22 mouse cellular contexts compared by ENCODE assay signal in the genomic region with DNA sequence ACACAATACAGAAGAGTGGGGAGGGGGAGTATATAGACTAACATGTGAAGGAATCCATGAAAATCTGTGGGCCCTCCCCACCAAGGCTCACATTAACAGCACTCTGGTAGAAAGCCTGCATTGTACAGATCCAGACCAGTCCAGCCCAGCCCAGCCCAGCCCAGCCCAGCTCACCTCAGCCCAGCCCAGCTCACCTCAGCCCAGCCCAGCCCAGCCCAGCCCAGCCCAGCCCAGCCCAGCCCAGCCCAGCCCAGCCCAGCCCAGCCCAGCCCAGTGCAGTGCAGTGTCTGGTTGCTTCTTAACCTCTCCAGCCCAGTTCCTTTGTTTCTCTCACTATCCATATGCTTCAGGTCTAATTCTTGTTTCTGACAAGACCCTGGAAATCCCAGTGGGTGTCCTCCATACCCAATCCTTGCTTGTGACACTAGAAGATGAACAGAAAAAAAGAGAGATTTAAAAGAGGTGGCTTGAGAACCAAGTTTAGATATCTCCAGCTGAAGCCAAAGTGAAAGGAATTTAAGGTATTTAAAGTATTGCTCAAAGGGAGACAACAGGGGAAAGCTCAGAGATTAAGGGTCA.
DNase-seq lines count a peak whose midpoint lies in the region; ATAC-seq and TF ChIP-seq lines count a peak whose summit lies in the region.
"Had no signal": no experiment of that assay in that cellular context is flagged by ENCODE, and none has a peak within 500 bp of the region (broad histone marks: within the 10 kb centered on the region; RNA-seq: fewer than 3 reads in every experiment).

No protein-coding gene starts in this region.

- 0 out of 2 replicates have a peak overlapping the region, but pooled peaks have one; percentile 36 for H3K27ac ChIP-seq in kidney, postnatal 0 days
- no peak overlapping the region; the same call in 1 of the 2 replicates for H3K27ac ChIP-seq in ES-E14 (ENCODE audit: insufficient read depth, low read depth, low read length, poor library complexity, severe bottlenecking)
- no peak overlapping the region for H3K27ac ChIP-seq in embryonic facial prominence, embryonic 12.5 days
- no peak overlapping the region for H3K27ac ChIP-seq in stomach, embryonic 16.5 days (ENCODE audit: low read length)
- H3K27ac ChIP-seq in forebrain, postnatal 0 days (ENCODE audit: low read depth, low read length): no peak overlapping the region
- no peak overlapping the region for H3K27ac ChIP-seq in midbrain, embryonic 13.5 days
- H3K27ac ChIP-seq: forebrain, embryonic 12.5 days; heart, embryonic 13.5 days; hindbrain, embryonic 13.5 days; limb, embryonic 13.5 days; liver, embryonic 13.5 days; neural tube, embryonic 15.5 days had no signal

- no peak overlapping the region for H3K4me2 ChIP-seq in kidney, postnatal 0 days (ENCODE audit: low read length)
- H3K4me2 ChIP-seq in embryonic facial prominence, embryonic 12.5 days (replicated peaks): no peak overlapping the region
- no peak overlapping the region for H3K4me2 ChIP-seq in stomach, embryonic 16.5 days (ENCODE audit: low read depth, low read length)
- H3K4me2 ChIP-seq in forebrain, postnatal 0 days (ENCODE audit: low read depth): no peak overlapping the region
- H3K4me2 ChIP-seq in midbrain, embryonic 13.5 days (replicated peaks): no peak overlapping the region
- H3K4me2 ChIP-seq: forebrain, embryonic 12.5 days; heart, embryonic 13.5 days; hindbrain, embryonic 13.5 days; limb, embryonic 13.5 days; liver, embryonic 13.5 days; neural tube, embryonic 15.5 days had no signal

- H3K4me3 ChIP-seq in kidney, postnatal 0 days (replicated peaks; ENCODE audit: low read depth, low read length): no peak overlapping the region
- H3K4me3 ChIP-seq in ES-E14 (ENCODE audit: insufficient read depth in 1 of 2, low read depth in 1 of 2, low read length in 2 of 2, poor library complexity in 1 of 2, severe bottlenecking in 1 of 2): no peak overlapping the region
- H3K4me3 ChIP-seq in embryonic facial prominence, embryonic 12.5 days: no peak overlapping the region
- no peak overlapping the region for H3K4me3 ChIP-seq in stomach, embryonic 16.5 days (replicated peaks; ENCODE audit: low read length)
- H3K4me3 ChIP-seq in forebrain, postnatal 0 days (ENCODE audit: low read depth, low read length): no peak overlapping the region
- no peak overlapping the region for H3K4me3 ChIP-seq in midbrain, embryonic 13.5 days (replicated peaks)
- H3K4me3 ChIP-seq: forebrain, embryonic 12.5 days; heart, embryonic 13.5 days; hindbrain, embryonic 13.5 days; limb, embryonic 13.5 days; liver, embryonic 13.5 days; neural tube, embryonic 15.5 days had no signal

- DNase-seq in kidney, postnatal 0 days (ENCODE audit: low spot score): peak; percentile 51
- no peak for DNase-seq in kidney, adult 8-10 months
- DNase-seq in ES-E14 (ENCODE audit: low read depth, low spot score): no peak
- DNase-seq in forebrain, postnatal 0 days: no peak
- DNase-seq: adrenal gland, adult 2 months; cerebellum, adult 2 months; cerebellum, postnatal 36 days; kidney, adult 9 months; layer of hippocampus, adult 9-11 months; liver, embryonic 13.5 days; midbrain, embryonic 14.5 days; right cerebral cortex, postnatal 25 days; thymus, postnatal 14 days had no signal

- no peaks in the 10 kb centered on the region for H3K9me3 ChIP-seq in kidney, postnatal 0 days (replicated peaks; ENCODE audit: low read length)
- peaks cover 2% of the 10 kb centered on the region; the same call in 1 of the 2 replicates for H3K9me3 ChIP-seq in ES-E14 (ENCODE audit: control insufficient read depth, insufficient read depth, low read depth, low read length)
- no peaks in the 10 kb centered on the region for H3K9me3 ChIP-seq in embryonic facial prominence, embryonic 12.5 days
- no peaks in the 10 kb centered on the region for H3K9me3 ChIP-seq in stomach, embryonic 16.5 days (replicated peaks; ENCODE audit: control insufficient read depth, low read length)
- no peaks in the 10 kb centered on the region for H3K9me3 ChIP-seq in forebrain, postnatal 0 days (ENCODE audit: low read length)
- no peaks in the 10 kb centered on the region for H3K9me3 ChIP-seq in midbrain, embryonic 13.5 days
- H3K9me3 ChIP-seq: forebrain, embryonic 12.5 days; hindbrain, embryonic 13.5 days; limb, embryonic 13.5 days; liver, embryonic 13.5 days; neural tube, embryonic 15.5 days had no signal

- H3K4me1 ChIP-seq in kidney, postnatal 0 days (replicated peaks; ENCODE audit: insufficient read depth, low read length): no peaks in the 10 kb centered on the region
- peaks cover 6 to 7% of the 10 kb centered on the region in 2 experiments; a peak in 3 of 4 replicates for H3K4me1 ChIP-seq in ES-E14 (ENCODE audit: control insufficient read depth in 2 of 2, insufficient read depth in 2 of 2, low read length in 2 of 2, poor library complexity in 1 of 2)
- H3K4me1 ChIP-seq in embryonic facial prominence, embryonic 12.5 days: peaks cover 4% of the 10 kb centered on the region; the same call in 1 of the 2 replicates
- H3K4me1 ChIP-seq in stomach, embryonic 16.5 days (ENCODE audit: control insufficient read depth, insufficient read depth, low read length): no peaks in the 10 kb centered on the region
- no peaks in the 10 kb centered on the region for H3K4me1 ChIP-seq in forebrain, postnatal 0 days (ENCODE audit: insufficient read depth)
- H3K4me1 ChIP-seq in midbrain, embryonic 13.5 days (replicated peaks): no peaks in the 10 kb centered on the region
- H3K4me1 ChIP-seq: forebrain, embryonic 12.5 days; hindbrain, embryonic 13.5 days; liver, embryonic 13.5 days; neural tube, embryonic 15.5 days had no signal

- H3K27me3 ChIP-seq in kidney, postnatal 0 days (ENCODE audit: insufficient read depth, low read length): no peaks in the 10 kb centered on the region
- H3K27me3 ChIP-seq in embryonic facial prominence, embryonic 12.5 days: no peaks in the 10 kb centered on the region
- no peaks in the 10 kb centered on the region for H3K27me3 ChIP-seq in stomach, embryonic 16.5 days (ENCODE audit: control insufficient read depth, insufficient read depth, low read length)
- H3K27me3 ChIP-seq in forebrain, postnatal 0 days (ENCODE audit: insufficient read depth, low read length): no peaks in the 10 kb centered on the region
- H3K27me3 ChIP-seq in midbrain, embryonic 13.5 days: no peaks in the 10 kb centered on the region
- H3K27me3 ChIP-seq: forebrain, embryonic 12.5 days; heart, embryonic 13.5 days; hindbrain, embryonic 13.5 days; limb, embryonic 13.5 days; liver, embryonic 13.5 days; neural tube, embryonic 15.5 days had no signal

- no peak for TF ChIP-seq CTCF in kidney, postnatal 0 days (IDR thresholded peaks at IDR 0.05; ENCODE audit: low read depth)
- TF ChIP-seq CTCF in forebrain, postnatal 0 days (IDR thresholded peaks at IDR 0.05; ENCODE audit: low read depth): no peak

- in situ Hi-C loops in ES-E14 (cut with MboI; ENCODE audit: low sequenced_read_pairs in 2 of 2, unreplicated experiment in 2 of 2): no loop called here

- H3K36me3 ChIP-seq in kidney, postnatal 0 days (ENCODE audit: insufficient read depth, low read length): no peaks in the 10 kb centered on the region
- no peaks in the 10 kb centered on the region for H3K36me3 ChIP-seq in ES-E14 (ENCODE audit: control insufficient read depth, insufficient read depth, low read length, poor library complexity, severe bottlenecking)
- H3K36me3 ChIP-seq in embryonic facial prominence, embryonic 12.5 days: no peaks in the 10 kb centered on the region
- H3K36me3 ChIP-seq in stomach, embryonic 16.5 days (ENCODE audit: control insufficient read depth, insufficient read depth, low read length): no peaks in the 10 kb centered on the region
- H3K36me3 ChIP-seq in forebrain, postnatal 0 days (ENCODE audit: insufficient read depth): no peaks in the 10 kb centered on the region
- H3K36me3 ChIP-seq in midbrain, embryonic 13.5 days: no peaks in the 10 kb centered on the region
- H3K36me3 ChIP-seq: forebrain, embryonic 12.5 days; heart, embryonic 13.5 days; hindbrain, embryonic 13.5 days; limb, embryonic 13.5 days; liver, embryonic 13.5 days; neural tube, embryonic 15.5 days had no signal

- peak; percentile 74 for ATAC-seq in kidney, postnatal 0 days (replicated peaks; ENCODE audit: low FRiP score, low read depth)
- peak; percentile 60; the same call in 1 of the 2 replicates for ATAC-seq in embryonic facial prominence, embryonic 12.5 days (ENCODE audit: insufficient number of reproducible peaks, insufficient read depth, low FRiP score, low TSS enrichment)
- ATAC-seq in stomach, embryonic 16.5 days (ENCODE audit: insufficient read depth, low FRiP score): peak; percentile 64; the same call in 1 of the 2 replicates
- ATAC-seq in forebrain, postnatal 0 days: no peak
- ATAC-seq in midbrain, embryonic 13.5 days: no peak
- ATAC-seq: lung, postnatal 0 days had no signal

- no peak overlapping the region for H3K9ac ChIP-seq in kidney, postnatal 0 days (ENCODE audit: low read depth, low read length)
- no peak overlapping the region for H3K9ac ChIP-seq in ES-E14 (ENCODE audit: insufficient read depth, low read depth, low read length, poor library complexity, severe bottlenecking)
- H3K9ac ChIP-seq in embryonic facial prominence, embryonic 12.5 days: no peak overlapping the region
- no peak overlapping the region for H3K9ac ChIP-seq in stomach, embryonic 16.5 days (ENCODE audit: low read length)
- no peak overlapping the region for H3K9ac ChIP-seq in forebrain, postnatal 0 days
- H3K9ac ChIP-seq in midbrain, embryonic 13.5 days (replicated peaks): no peak overlapping the region
- H3K9ac ChIP-seq: forebrain, embryonic 12.5 days; heart, embryonic 13.5 days; hindbrain, embryonic 13.5 days; limb, embryonic 13.5 days; liver, embryonic 13.5 days; neural tube, embryonic 15.5 days had no signal

TF ChIP-seq in ES-E14, 5 proteins besides CTCF, POLR2A, EP300 and RAD21:
- no peak for TF ChIP-seq ZNF384 (IDR thresholded peaks at IDR 0.05; ENCODE audit: low read depth, low read length)
- TF ChIP-seq CHD2 (IDR thresholded peaks at IDR 0.05; ENCODE audit: low read depth, low read length): 0 out of 2 replicates have a peak, but pooled peaks have one; percentile 29

Comparison
In these comparisons a context has a peak if more than half of its experiments do, and no peak if none do; other contexts are left out.
1. ATAC-seq: peak in kidney, postnatal 0 days (single experiment), embryonic facial prominence, embryonic 12.5 days (single experiment) and stomach, embryonic 16.5 days (single experiment); none in forebrain, postnatal 0 days (single experiment) and midbrain, embryonic 13.5 days (single experiment).